Mouse (Mus musculus): Measurements from ENCODE around the gene Sept8. TPM values are rescaled to one million over a fixed set of nuclear protein-coding genes. Genes with fewer than 3 reads are reported as not detected.

Gene Sept8
- polyA plus RNA-seq, 1 experiment: 15.6 TPM

DNA sequence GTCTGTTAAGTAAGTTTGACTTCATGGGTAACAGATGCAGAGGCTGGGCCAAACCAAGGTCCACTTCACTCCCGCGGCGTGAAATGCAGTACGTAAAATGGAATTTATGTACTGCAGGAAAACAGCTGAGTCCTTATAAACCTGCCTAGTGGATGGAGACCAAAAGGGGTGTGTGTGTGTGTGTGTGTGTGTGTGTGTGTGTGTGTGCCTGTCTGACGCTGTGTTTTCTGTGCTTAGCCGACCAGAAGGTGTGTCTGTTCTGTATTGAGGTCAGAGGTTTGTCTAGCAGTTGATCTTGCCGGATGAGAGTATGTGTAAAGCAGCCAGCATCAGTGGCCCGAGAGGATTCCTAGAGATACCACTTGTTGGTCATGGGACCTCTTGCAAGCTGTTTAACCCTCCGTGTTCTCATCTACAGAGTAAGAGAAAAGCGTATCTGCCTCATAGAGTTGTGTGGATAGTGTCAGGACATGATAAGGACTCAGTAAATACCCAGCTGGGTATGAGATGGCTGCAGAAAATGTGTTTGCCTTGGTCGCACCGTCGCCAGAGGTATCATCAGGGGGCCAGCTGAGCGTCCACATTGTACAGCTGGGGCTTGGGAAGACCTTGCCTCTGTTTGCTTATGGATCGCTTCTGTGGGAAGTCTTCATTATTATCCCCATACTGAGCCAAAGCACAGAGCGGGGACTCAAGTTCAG, 2.2 kb downstream of the Sept8 start:
- H3K27me3 ChIP-seq (replicated peaks; ENCODE audit: control insufficient read depth, insufficient read depth, low read length): no peaks in the 10 kb centered on the region
- WGBS: 57% methylated on average over 16 of the region's 16 CpGs
- no peak for DNase-seq
- H3K4me1 ChIP-seq (ENCODE audit: control insufficient read depth, insufficient read depth, low read length): peaks cover 13% of the 10 kb centered on the region
- TF ChIP-seq CTCF (conservative IDR thresholded peaks at IDR 0.05; ENCODE audit: insufficient read depth, insufficient read length, low read depth, low read length) (no peak), POLR2A (IDR thresholded peaks at IDR 0.05; ENCODE audit: low read depth, low read length) (no peak)
- no peaks in the 10 kb centered on the region for H3K36me3 ChIP-seq (ENCODE audit: control insufficient read depth, insufficient read depth, low read length)
- H3K4me3 ChIP-seq (ENCODE audit: insufficient read depth, low read depth, low read length): 0 out of 2 replicates have a peak overlapping the region, but pooled peaks have one; percentile 2
- H3K27ac ChIP-seq (ENCODE audit: insufficient read depth, low read depth, low read length): no peak overlapping the region

GRCm38 (mm10) chr11:53521821-53522131, 2.7 kb downstream of the Sept8 start:
- H3K27me3 ChIP-seq (replicated peaks; ENCODE audit: control insufficient read depth, insufficient read depth, low read length): no peaks in the 10 kb centered on the region
- 90% methylated on average over 7 of the region's 7 CpGs for WGBS
- DNase-seq: no peak
- H3K27ac ChIP-seq (ENCODE audit: insufficient read depth, low read depth, low read length): no peak overlapping the region
- H3K4me3 ChIP-seq (ENCODE audit: insufficient read depth, low read depth, low read length): no peak overlapping the region
- no peak for TF ChIP-seq POLR2A (IDR thresholded peaks at IDR 0.05; ENCODE audit: low read depth, low read length)
- no peak for TF ChIP-seq CTCF (conservative IDR thresholded peaks at IDR 0.05; ENCODE audit: insufficient read depth, insufficient read length, low read depth, low read length)
- H3K4me1 ChIP-seq (ENCODE audit: control insufficient read depth, insufficient read depth, low read length): peaks cover 14% of the 10 kb centered on the region
- H3K36me3 ChIP-seq (ENCODE audit: control insufficient read depth, insufficient read depth, low read length): no peaks in the 10 kb centered on the region

DNA sequence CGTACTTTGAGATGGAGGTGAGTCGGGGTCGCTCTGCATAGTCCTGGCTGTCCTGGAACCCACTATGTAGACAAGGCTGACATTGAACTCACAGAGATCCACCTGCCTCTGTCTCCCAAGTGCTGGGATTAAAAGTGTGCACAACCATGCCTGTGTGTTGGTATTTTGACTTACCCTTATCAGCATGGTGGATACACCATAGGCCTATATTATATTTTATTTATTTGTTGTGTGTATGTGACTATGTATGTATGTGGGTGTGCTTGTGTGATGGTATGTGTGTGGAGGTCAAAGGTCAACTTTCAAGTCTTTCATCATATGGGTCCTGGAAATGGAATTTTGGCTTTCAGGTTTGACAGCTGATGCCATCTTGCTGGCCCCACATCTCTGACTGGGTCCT, 3.3 kb downstream of the Sept8 start:
- Histone ChIP-seq H3K36me3 (ENCODE audit: control insufficient read depth, insufficient read depth, low read length) (no peaks in the 10 kb centered on the region), H3K4me3 (ENCODE audit: insufficient read depth, low read depth, low read length) (no peak overlapping the region), H3K27ac (ENCODE audit: insufficient read depth, low read depth, low read length) (no peak overlapping the region), H3K27me3 (replicated peaks; ENCODE audit: control insufficient read depth, insufficient read depth, low read length) (no peaks in the 10 kb centered on the region), H3K4me1 (ENCODE audit: control insufficient read depth, insufficient read depth, low read length) (peaks cover 14% of the 10 kb centered on the region)
- no peak for TF ChIP-seq CTCF (conservative IDR thresholded peaks at IDR 0.05; ENCODE audit: insufficient read depth, insufficient read length, low read depth, low read length)
- no peak for TF ChIP-seq POLR2A (IDR thresholded peaks at IDR 0.05; ENCODE audit: low read depth, low read length)
- 95% methylated on average over 3 of the region's 3 CpGs for WGBS
- DNase-seq: no peak

DNA sequence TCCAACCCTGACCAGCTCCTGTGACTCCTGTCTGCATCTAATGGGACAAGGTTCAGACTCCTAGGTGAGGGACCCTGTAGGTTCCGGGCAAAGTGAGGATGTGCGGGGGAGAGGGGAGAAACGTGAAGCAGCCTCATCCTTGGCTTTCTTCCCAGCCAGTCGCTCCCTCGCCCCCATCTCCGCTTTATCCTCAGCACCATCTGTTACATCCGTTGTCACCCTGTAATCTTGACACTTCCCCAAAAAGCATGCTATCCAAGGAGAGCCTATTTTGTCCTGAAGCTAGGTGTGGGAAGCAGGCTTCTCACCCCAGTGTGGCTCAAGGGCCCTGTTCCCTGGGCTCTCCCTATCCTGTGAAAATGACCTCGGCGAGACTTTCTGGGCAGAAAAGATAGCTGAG, 3.9 kb downstream of the Sept8 start:
- Histone ChIP-seq H3K27me3 (replicated peaks; ENCODE audit: control insufficient read depth, insufficient read depth, low read length) (no peaks in the 10 kb centered on the region), H3K4me1 (ENCODE audit: control insufficient read depth, insufficient read depth, low read length) (peaks cover 14% of the 10 kb centered on the region), H3K4me3 (ENCODE audit: insufficient read depth, low read depth, low read length) (no peak overlapping the region), H3K27ac (ENCODE audit: insufficient read depth, low read depth, low read length) (no peak overlapping the region), H3K36me3 (ENCODE audit: control insufficient read depth, insufficient read depth, low read length) (no peaks in the 10 kb centered on the region)
- 59% methylated on average over 9 of the region's 9 CpGs for WGBS
- DNase-seq: no peak
- TF ChIP-seq CTCF (conservative IDR thresholded peaks at IDR 0.05; ENCODE audit: insufficient read depth, insufficient read length, low read depth, low read length): no peak
- TF ChIP-seq POLR2A (IDR thresholded peaks at IDR 0.05; ENCODE audit: low read depth, low read length): no peak

GRCm38 (mm10) chr11:53523545-53524405, 4.7 kb downstream of the Sept8 start:
- no peak for TF ChIP-seq POLR2A (IDR thresholded peaks at IDR 0.05; ENCODE audit: low read depth, low read length)
- TF ChIP-seq CTCF (conservative IDR thresholded peaks at IDR 0.05; ENCODE audit: insufficient read depth, insufficient read length, low read depth, low read length): no peak
- no peaks in the 10 kb centered on the region for H3K36me3 ChIP-seq (ENCODE audit: control insufficient read depth, insufficient read depth, low read length)
- H3K27ac ChIP-seq (ENCODE audit: insufficient read depth, low read depth, low read length): no peak overlapping the region
- WGBS: 83% methylated on average over 14 of the region's 14 CpGs
- no peaks in the 10 kb centered on the region for H3K27me3 ChIP-seq (replicated peaks; ENCODE audit: control insufficient read depth, insufficient read depth, low read length)
- H3K4me1 ChIP-seq (ENCODE audit: control insufficient read depth, insufficient read depth, low read length): peaks cover 14% of the 10 kb centered on the region
- H3K4me3 ChIP-seq (ENCODE audit: insufficient read depth, low read depth, low read length): no peak overlapping the region
- no peak for DNase-seq

DNA sequence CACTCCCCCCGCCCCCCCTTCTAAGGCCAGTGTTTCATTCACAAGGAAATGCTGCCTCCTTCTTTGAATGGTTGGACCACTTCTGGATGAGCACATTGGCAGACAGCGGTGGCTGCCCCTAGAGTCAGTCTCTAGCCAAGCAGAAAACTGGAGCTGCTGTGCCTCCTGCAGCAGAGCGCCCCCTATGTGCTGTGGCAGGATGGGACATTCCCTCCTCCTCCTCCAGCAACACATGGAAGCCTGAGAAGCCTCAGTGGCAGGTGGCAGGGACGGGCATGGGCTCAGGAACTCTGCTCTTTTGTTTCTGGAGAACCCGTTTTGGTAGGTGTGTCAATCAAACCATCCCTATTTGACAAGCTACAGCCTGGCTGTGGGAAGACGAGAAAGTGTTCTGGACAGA, 5.8 kb downstream of the Sept8 start:
- Histone ChIP-seq H3K27me3 (replicated peaks; ENCODE audit: control insufficient read depth, insufficient read depth, low read length) (no peaks in the 10 kb centered on the region), H3K27ac (ENCODE audit: insufficient read depth, low read depth, low read length) (peak overlapping the region; percentile 53), H3K4me3 (ENCODE audit: insufficient read depth, low read depth, low read length) (no peak overlapping the region), H3K4me1 (ENCODE audit: control insufficient read depth, insufficient read depth, low read length) (peaks cover 14% of the 10 kb centered on the region), H3K36me3 (ENCODE audit: control insufficient read depth, insufficient read depth, low read length) (no peaks in the 10 kb centered on the region)
- TF ChIP-seq POLR2A (IDR thresholded peaks at IDR 0.05; ENCODE audit: low read depth, low read length) (no peak), CTCF (conservative IDR thresholded peaks at IDR 0.05; ENCODE audit: insufficient read depth, insufficient read length, low read depth, low read length) (peak; percentile 53)
- DNase-seq: no peak
- WGBS: 81% methylated on average over 6 of the region's 6 CpGs

- 46% methylated on average over 4 of the region's 4 CpGs for WGBS
- H3K36me3 ChIP-seq (ENCODE audit: control insufficient read depth, insufficient read depth, low read length): no peaks in the 10 kb centered on the region
- DNase-seq: peak; percentile 87
- peaks cover 14% of the 10 kb centered on the region for H3K4me1 ChIP-seq (ENCODE audit: control insufficient read depth, insufficient read depth, low read length)
- no peaks in the 10 kb centered on the region for H3K27me3 ChIP-seq (replicated peaks; ENCODE audit: control insufficient read depth, insufficient read depth, low read length)
- TF ChIP-seq CTCF (conservative IDR thresholded peaks at IDR 0.05; ENCODE audit: insufficient read depth, insufficient read length, low read depth, low read length) (no peak), POLR2A (IDR thresholded peaks at IDR 0.05; ENCODE audit: low read depth, low read length) (no peak)
- peak overlapping the region; percentile 53 for H3K27ac ChIP-seq (ENCODE audit: insufficient read depth, low read depth, low read length)
- no peak overlapping the region for H3K4me3 ChIP-seq (ENCODE audit: insufficient read depth, low read depth, low read length)
Observed at GRCm38 (mm10) chr11:53525461-53525860, 6.4 kb downstream of the Sept8 start.

Measured in kidney, adult 2 months (tissue).